In genomic region chr14:80113115-80113687, GRCm38 (mm10) we compare ENCODE assay signal across 27 mouse cellular contexts.
DNase-seq lines count a peak whose midpoint lies in the region; ATAC-seq lines count a peak whose summit lies in the region.
"Had no signal": no experiment of that assay in that cellular context is flagged by ENCODE, and none has a peak within 500 bp of the region (broad histone marks: within the 10 kb centered on the region; RNA-seq: fewer than 3 reads in every experiment).

No protein-coding gene starts in this region.

- H3K4me3 ChIP-seq in limb, embryonic 11.5 days (ENCODE audit: low read depth, low read length) = no peak overlapping the region
- no peak overlapping the region for H3K4me3 ChIP-seq in limb, embryonic 10.5 days
- no peak overlapping the region for H3K4me3 ChIP-seq in neural tube, embryonic 14.5 days (ENCODE audit: low read depth, low read length)
- H3K4me3 ChIP-seq in midbrain, embryonic 16.5 days (ENCODE audit: low read depth, low read length) = no peak overlapping the region
- H3K4me3 ChIP-seq: embryonic facial prominence, embryonic 10.5 days; embryonic facial prominence, embryonic 13.5 days; erythroblast, embryonic 14.5 days; forebrain, embryonic 12.5 days; forebrain, embryonic 15.5 days; heart, embryonic 10.5 days; heart, embryonic 13.5 days had no signal

- no peak overlapping the region for H3K9ac ChIP-seq in limb, embryonic 11.5 days (ENCODE audit: low read length)
- no peak overlapping the region for H3K9ac ChIP-seq in neural tube, embryonic 14.5 days (replicated peaks; ENCODE audit: low read depth, low read length)
- no peak overlapping the region for H3K9ac ChIP-seq in midbrain, embryonic 16.5 days (ENCODE audit: low read depth, low read length)
- H3K9ac ChIP-seq: embryonic facial prominence, embryonic 13.5 days; forebrain, embryonic 12.5 days; forebrain, embryonic 15.5 days; heart, embryonic 13.5 days; hindbrain, embryonic 14.5 days had no signal

- ATAC-seq in limb, embryonic 11.5 days (ENCODE audit: insufficient number of reproducible peaks, low FRiP score, low TSS enrichment, low read depth) = 0 out of 2 replicates have a peak, but pooled peaks have one; percentile 51
- ATAC-seq in neural tube, embryonic 14.5 days (ENCODE audit: low read depth) = 0 out of 2 replicates have a peak, but pooled peaks have one; percentile 38
- peak; percentile 56; the same call in 1 of the 2 replicates for ATAC-seq in midbrain, embryonic 16.5 days
- no peak for ATAC-seq in megakaryocyte-erythroid progenitor cell, adult 5-6 weeks (replicated peaks; ENCODE audit: low FRiP score, low TSS enrichment, poor library complexity, severe bottlenecking)
- ATAC-seq: activated CD4-positive, CD25-positive, alpha-beta regulatory T cell, adult 4 months; forebrain, embryonic 15.5 days; hindbrain, postnatal 0 days had no signal

- no peak overlapping the region for H3K4me2 ChIP-seq in limb, embryonic 11.5 days (ENCODE audit: low read depth, severe bottlenecking)
- H3K4me2 ChIP-seq in neural tube, embryonic 14.5 days (ENCODE audit: low read depth, low read length) = no peak overlapping the region
- no peak overlapping the region for H3K4me2 ChIP-seq in midbrain, embryonic 16.5 days (ENCODE audit: low read length)
- H3K4me2 ChIP-seq: embryonic facial prominence, embryonic 13.5 days; forebrain, embryonic 12.5 days; forebrain, embryonic 15.5 days; heart, embryonic 13.5 days; hindbrain, embryonic 14.5 days had no signal

- H3K27me3 ChIP-seq in limb, embryonic 11.5 days (ENCODE audit: control insufficient read depth, insufficient read depth, low read length) = no peaks in the 10 kb centered on the region
- H3K27me3 ChIP-seq in limb, embryonic 10.5 days (ENCODE audit: low read depth, poor library complexity, severe bottlenecking) = no peaks in the 10 kb centered on the region
- H3K27me3 ChIP-seq in neural tube, embryonic 14.5 days (ENCODE audit: control insufficient read depth, insufficient read depth, low read length) = no peaks in the 10 kb centered on the region
- H3K27me3 ChIP-seq in midbrain, embryonic 16.5 days (ENCODE audit: control insufficient read depth, insufficient read depth, low read depth, low read length) = no peaks in the 10 kb centered on the region
- H3K27me3 ChIP-seq: embryonic facial prominence, embryonic 13.5 days; forebrain, embryonic 12.5 days; forebrain, embryonic 15.5 days; heart, embryonic 13.5 days had no signal

- no peaks in the 10 kb centered on the region for H3K36me3 ChIP-seq in limb, embryonic 11.5 days (ENCODE audit: control insufficient read depth, insufficient read depth, low read length)
- H3K36me3 ChIP-seq in limb, embryonic 10.5 days = no peaks in the 10 kb centered on the region
- H3K36me3 ChIP-seq in neural tube, embryonic 14.5 days (ENCODE audit: control insufficient read depth, insufficient read depth, low read length) = no peaks in the 10 kb centered on the region
- no peaks in the 10 kb centered on the region for H3K36me3 ChIP-seq in midbrain, embryonic 16.5 days (ENCODE audit: control insufficient read depth, insufficient read depth, low read length)
- H3K36me3 ChIP-seq: embryonic facial prominence, embryonic 10.5 days; embryonic facial prominence, embryonic 13.5 days; forebrain, embryonic 12.5 days; forebrain, embryonic 15.5 days; heart, embryonic 10.5 days; heart, embryonic 13.5 days had no signal

- H3K4me1 ChIP-seq in limb, embryonic 11.5 days (ENCODE audit: control insufficient read depth, insufficient read depth, low read length) = 0 out of 2 replicates have a peak, but pooled peaks cover 3% of the 10 kb centered on the region
- peaks cover 8% of the 10 kb centered on the region; the same call in 1 of the 2 replicates for H3K4me1 ChIP-seq in limb, embryonic 10.5 days
- no peaks in the 10 kb centered on the region for H3K4me1 ChIP-seq in neural tube, embryonic 14.5 days (ENCODE audit: control insufficient read depth, insufficient read depth, low read length)
- peaks cover 7% of the 10 kb centered on the region; the same call in 1 of the 2 replicates for H3K4me1 ChIP-seq in midbrain, embryonic 16.5 days (ENCODE audit: control insufficient read depth, insufficient read depth, low read length)
- H3K4me1 ChIP-seq: embryonic facial prominence, embryonic 10.5 days; embryonic facial prominence, embryonic 13.5 days; forebrain, embryonic 12.5 days; heart, embryonic 10.5 days; heart, embryonic 13.5 days had no signal

- WGBS in limb, embryonic 11.5 days = 74% methylated on average over 6 of the region's 6 CpGs
- WGBS in limb, embryonic 10.5 days = 86% methylated on average over 6 of the region's 6 CpGs
- 58% methylated on average over 6 of the region's 6 CpGs for WGBS in neural tube, embryonic 14.5 days
- WGBS in midbrain, embryonic 16.5 days = 64% methylated on average over 6 of the region's 6 CpGs

- no peak overlapping the region for H3K27ac ChIP-seq in limb, embryonic 11.5 days (replicated peaks; ENCODE audit: low read depth, low read length)
- no peak overlapping the region for H3K27ac ChIP-seq in limb, embryonic 10.5 days
- H3K27ac ChIP-seq in neural tube, embryonic 14.5 days (ENCODE audit: low read depth, low read length) = no peak overlapping the region
- H3K27ac ChIP-seq in midbrain, embryonic 16.5 days (ENCODE audit: low read length) = no peak overlapping the region
- H3K27ac ChIP-seq: embryonic facial prominence, embryonic 10.5 days; embryonic facial prominence, embryonic 13.5 days; forebrain, embryonic 12.5 days; forebrain, embryonic 15.5 days; heart, embryonic 10.5 days; heart, embryonic 13.5 days; hindbrain, embryonic 14.5 days; hindbrain, postnatal 0 days had no signal

- no peaks in the 10 kb centered on the region for H3K9me3 ChIP-seq in limb, embryonic 11.5 days (ENCODE audit: control insufficient read depth, low read length)
- H3K9me3 ChIP-seq in limb, embryonic 10.5 days (replicated peaks) = no peaks in the 10 kb centered on the region
- no peaks in the 10 kb centered on the region for H3K9me3 ChIP-seq in neural tube, embryonic 14.5 days (ENCODE audit: control insufficient read depth, low read length)
- H3K9me3 ChIP-seq in midbrain, embryonic 16.5 days (replicated peaks; ENCODE audit: control insufficient read depth, low read length, poor library complexity, severe bottlenecking) = no peaks in the 10 kb centered on the region
- H3K9me3 ChIP-seq: embryonic facial prominence, embryonic 10.5 days; embryonic facial prominence, embryonic 13.5 days; forebrain, embryonic 12.5 days; forebrain, embryonic 15.5 days; heart, embryonic 10.5 days; heart, embryonic 13.5 days had no signal

- no peak for DNase-seq in limb, embryonic 11.5 days (ENCODE audit: low spot score)
- no peak for DNase-seq in limb, embryonic 10.5 days (ENCODE audit: low spot score)
- no peak for DNase-seq in neural tube, embryonic 10.5 days (ENCODE audit: extremely low spot score, low spot score)
- DNase-seq: adrenal gland, postnatal 10 days; adrenal gland, postnatal 36 days; cerebellum, adult 11 months; cerebellum, adult 2 months; cerebellum, adult 9-11 months; cerebellum, postnatal 36 days; embryo, embryonic 11 days; gastrocnemius, postnatal 25 days; heart, adult 18-20 months; heart, postnatal 14 days; heart, postnatal 4 days had no signal
